Mouse (Mus musculus) urinary bladder, postnatal 25 days (tissue): ENCODE results near the gene Slc17a9.
A peak's percentile ranks its signal among the peaks of the same experiment; 100 is the strongest.

Experiments
- DNase-seq: peaks from one replicate; pipeline ENCODE4 v3.0.0; 2022; ENCODE audit warnings: low spot score

Gene Slc17a9

GRCm38 (mm10) chr2:180754976-180755688, 30.1 kb downstream of the Slc17a9 start:
- DNase-seq = no peak

- peak; percentile 48 for DNase-seq
These were observed 30.8 kb downstream of the Slc17a9 start for GRCm38 (mm10) chr2:180755896-180756295.

GRCm38 (mm10) chr2:180756786-180757185, 31.7 kb downstream of the Slc17a9 start:
- no peak for DNase-seq

GRCm38 (mm10) chr2:180758513-180759263, 33.6 kb downstream of the Slc17a9 start:
- no peak for DNase-seq

- no peak for DNase-seq
These were observed 39.9 kb downstream of the Slc17a9 start for GRCm38 (mm10) chr2:180764986-180765385.

GRCm38 (mm10) chr2:180765713-180766112, 40.6 kb downstream of the Slc17a9 start:
- no peak for DNase-seq

GRCm38 (mm10) chr2:180775223-180775622, 50.2 kb downstream of the Slc17a9 start:
- no peak for DNase-seq

GRCm38 (mm10) chr2:180775641-180776040, 50.6 kb downstream of the Slc17a9 start:
- no peak for DNase-seq

- no peak for DNase-seq
These were observed 51.7 kb downstream of the Slc17a9 start, which contains the start of gene Bhlhe23 for GRCm38 (mm10) chr2:180776793-180777192. Bhlhe23 (minus strand) TSS chr2:180776900.

- DNase-seq = peak; percentile 46
These were observed 54.4 kb downstream of the Slc17a9 start for GRCm38 (mm10) chr2:180779226-180780104.

GRCm38 (mm10) chr2:180780282-180780681, 55.2 kb downstream of the Slc17a9 start:
- DNase-seq = no peak

GRCm38 (mm10) chr2:180786732-180787131, 61.7 kb downstream of the Slc17a9 start:
- DNase-seq = peak; percentile 36

- DNase-seq = no peak
These were observed 62.6 kb downstream of the Slc17a9 start for GRCm38 (mm10) chr2:180787566-180788232.

GRCm38 (mm10) chr2:180788386-180788785, 63.3 kb downstream of the Slc17a9 start:
- DNase-seq = no peak

GRCm38 (mm10) chr2:180788843-180789242, 63.8 kb downstream of the Slc17a9 start:
- DNase-seq = no peak

GRCm38 (mm10) chr2:180791674-180792073, 66.6 kb downstream of the Slc17a9 start:
- DNase-seq = peak; percentile 34
